In genomic region chr3:97226719-97227118, GRCm38 (mm10) we compare ENCODE assay signal across 8 mouse cellular contexts.
DNase-seq lines count a peak whose midpoint lies in the region; ATAC-seq and TF ChIP-seq lines count a peak whose summit lies in the region.

No protein-coding gene starts in this region.

- no peak; the same call in 1 of the 2 replicates for ATAC-seq in hindbrain, embryonic 14.5 days (ENCODE audit: low FRiP score)
- ATAC-seq in midbrain, postnatal 0 days (ENCODE audit: low FRiP score): 0 out of 2 replicates have a peak, but pooled peaks have one; percentile 6

- no peak overlapping the region for H3K27ac ChIP-seq in liver, adult 2 months (replicated peaks; ENCODE audit: insufficient read depth, low read depth, low read length)
- H3K27ac ChIP-seq in bone marrow macrophage, adult 2 months (ENCODE audit: insufficient read depth, low read depth, low read length): no peak overlapping the region
- peak overlapping the region; percentile 89 for H3K27ac ChIP-seq in hindbrain, embryonic 14.5 days
- H3K27ac ChIP-seq in midbrain, postnatal 0 days (ENCODE audit: low read depth, low read length): peak overlapping the region; percentile 82

- no peak for DNase-seq in liver, adult 2 months (ENCODE audit: extremely low read depth, low read depth, low spot score)
- DNase-seq in liver: no peak
- DNase-seq in hindbrain, embryonic 14.5 days (ENCODE audit: low spot score): no peak
- DNase-seq in midbrain, postnatal 0 days (ENCODE audit: low spot score): peak; percentile 15
- no peak for DNase-seq in right cerebral cortex, postnatal 25 days
- DNase-seq in kidney, adult 8-10 months: no peak
- DNase-seq in right cerebral cortex, postnatal 10 days (ENCODE audit: low spot score in 2 of 2): no peak

- peaks cover 7% of the 10 kb centered on the region; the same call in 1 of the 2 replicates for H3K4me1 ChIP-seq in liver, adult 2 months (ENCODE audit: control insufficient read depth, insufficient read depth, low read length)
- peaks cover 21% of the 10 kb centered on the region for H3K4me1 ChIP-seq in bone marrow macrophage, adult 2 months (ENCODE audit: control insufficient read depth, insufficient read depth, low read length)
- peaks cover 28% of the 10 kb centered on the region for H3K4me1 ChIP-seq in hindbrain, embryonic 14.5 days (replicated peaks; ENCODE audit: control insufficient read depth, insufficient read depth, low read length)
- H3K4me1 ChIP-seq in midbrain, postnatal 0 days (ENCODE audit: insufficient read depth, low read length): peaks cover 7% of the 10 kb centered on the region; the same call in 1 of the 2 replicates

- peak overlapping the region; percentile 78 for H3K4me2 ChIP-seq in hindbrain, embryonic 14.5 days (replicated peaks)
- H3K4me2 ChIP-seq in midbrain, postnatal 0 days (ENCODE audit: low read depth, low read length, poor library complexity, severe bottlenecking): peak overlapping the region; percentile 84

- peak overlapping the region; percentile 79 for H3K4me3 ChIP-seq in liver, adult 2 months (ENCODE audit: insufficient read depth, low read depth, low read length)
- H3K4me3 ChIP-seq in bone marrow macrophage, adult 2 months (ENCODE audit: insufficient read depth, low read length): peak overlapping the region; percentile 58
- H3K4me3 ChIP-seq in hindbrain, embryonic 14.5 days (replicated peaks; ENCODE audit: low read length): peak overlapping the region; percentile 87
- H3K4me3 ChIP-seq in midbrain, postnatal 0 days (ENCODE audit: low read depth, low read length): peak overlapping the region; percentile 87

- TF ChIP-seq CTCF in liver, adult 2 months (IDR thresholded peaks at IDR 0.05; ENCODE audit: low read depth, low read length): no peak
- TF ChIP-seq CTCF in bone marrow macrophage, adult 2 months (IDR thresholded peaks at IDR 0.05; ENCODE audit: low read depth, low read length): no peak
- no peak for TF ChIP-seq CTCF in midbrain, postnatal 0 days (IDR thresholded peaks at IDR 0.05)

- H3K36me3 ChIP-seq in liver, adult 2 months (ENCODE audit: control insufficient read depth, insufficient read depth, low read length): peaks cover 2% of the 10 kb centered on the region; the same call in 1 of the 2 replicates
- H3K36me3 ChIP-seq in hindbrain, embryonic 14.5 days (replicated peaks; ENCODE audit: control insufficient read depth, insufficient read depth): peaks cover 7% of the 10 kb centered on the region
- no peaks in the 10 kb centered on the region for H3K36me3 ChIP-seq in midbrain, postnatal 0 days (ENCODE audit: insufficient read depth, low read length)

- no peak for TF ChIP-seq POLR2A in liver, adult 2 months (IDR thresholded peaks at IDR 0.05; ENCODE audit: extremely low read depth, insufficient read depth, low read length)
- no peak for TF ChIP-seq POLR2A in bone marrow macrophage, adult 2 months (IDR thresholded peaks at IDR 0.05; ENCODE audit: borderline replicate concordance, low read depth, low read length)

- H3K79me2 ChIP-seq in liver, adult 2 months (ENCODE audit: control insufficient read depth, insufficient read depth, low read length): no peaks in the 10 kb centered on the region; the same call in 1 of the 2 replicates

- peak overlapping the region; percentile 88 for H3K9ac ChIP-seq in liver, adult 2 months (ENCODE audit: low read depth, low read length)
- peak overlapping the region; percentile 91 for H3K9ac ChIP-seq in hindbrain, embryonic 14.5 days
- H3K9ac ChIP-seq in midbrain, postnatal 0 days (replicated peaks; ENCODE audit: low read length, poor library complexity, severe bottlenecking): peak overlapping the region; percentile 86

- WGBS in liver, adult 2 months: 5% methylated on average over 18 of the region's 18 CpGs
- 1% methylated on average over 18 of the region's 18 CpGs for WGBS in hindbrain, embryonic 14.5 days
- under 1% methylated on average over 17 of the region's 18 CpGs for whole genome bisulfite sequencing in midbrain, postnatal 0 days

- no peaks in the 10 kb centered on the region for H3K27me3 ChIP-seq in liver, adult 2 months (ENCODE audit: control insufficient read depth, insufficient read depth, low read length)
- no peaks in the 10 kb centered on the region for H3K27me3 ChIP-seq in hindbrain, embryonic 14.5 days (ENCODE audit: control insufficient read depth, insufficient read depth, low read length)
- H3K27me3 ChIP-seq in midbrain, postnatal 0 days (ENCODE audit: insufficient read depth, low read length): no peaks in the 10 kb centered on the region

- H3K9me3 ChIP-seq in hindbrain, embryonic 14.5 days (ENCODE audit: control insufficient read depth, low read length): no peaks in the 10 kb centered on the region
- no peaks in the 10 kb centered on the region for H3K9me3 ChIP-seq in midbrain, postnatal 0 days (ENCODE audit: low read length)

Comparison
In these comparisons a context has a peak if more than half of its experiments do, and no peak if none do; other contexts are left out.
1. H3K27ac ChIP-seq: peak in hindbrain, embryonic 14.5 days (single experiment) and midbrain, postnatal 0 days (single experiment); none in liver, adult 2 months (single experiment) and bone marrow macrophage, adult 2 months (single experiment).
2. Peak in every context shown above with its lines, with median percentiles within 50 percentile points of each other: H3K4me3 ChIP-seq and H3K9ac ChIP-seq.